Mouse (Mus musculus) lung, postnatal 0 days (tissue): ENCODE results near the gene Pick1. TPM values are rescaled to one million over a fixed set of nuclear protein-coding genes. Genes with fewer than 3 reads are reported as not detected.

Source experiments
- ATAC-seq: fragments of 200-750 bp; cut with Nextera tagmentation; 2 replicates; pipeline ENCODE4 v1.8.0; 2017; ENCODE audit warnings: moderate library complexity
- DNase-seq: peaks from one replicate; pipeline ENCODE4 v3.0.0-alpha.2; 2016; ENCODE audit warnings: low spot score
- H3K27ac ChIP-seq: fragments of 300-500 bp; sonication (generic); 2 replicates; pipeline ENCODE4 v1.5.1; 2014; ENCODE audit warnings: antibody characterized with exemption, mild to moderate bottlenecking, low read length, mixed read lengths
- H3K27me3 ChIP-seq: fragments of 300-500 bp; sonication (generic); replicated peaks from 2 replicates; pipeline ENCODE4 v1.6.1; 2014; ENCODE audit warnings: low read length, mixed read lengths; ENCODE audit not compliant: insufficient read depth
- H3K36me3 ChIP-seq: fragments of 300-500 bp; sonication (generic); 2 replicates; pipeline ENCODE4 v1.6.1; 2014; ENCODE audit warnings: low read length, mixed read lengths; ENCODE audit not compliant: insufficient read depth
- H3K4me1 ChIP-seq: fragments of 300-500 bp; sonication (generic); 2 replicates; pipeline ENCODE4 v1.6.1; 2014; ENCODE audit warnings: antibody characterized with exemption, low read depth, low read length, mixed read lengths; ENCODE audit not compliant: insufficient read depth
- H3K4me2 ChIP-seq: fragments of 300-500 bp; sonication (generic); replicated peaks from 2 replicates; pipeline ENCODE4 v1.6.1; 2014; ENCODE audit warnings: low read depth, mild to moderate bottlenecking, low read length, moderate library complexity, mixed read lengths
- H3K4me3 ChIP-seq: fragments of 300-500 bp; sonication (generic); 2 replicates; pipeline ENCODE4 v1.5.1; 2014; ENCODE audit warnings: low read depth, low read length
- H3K9ac ChIP-seq: fragments of 300-500 bp; sonication (generic); replicated peaks from 2 replicates; pipeline ENCODE4 v1.6.1; 2014; ENCODE audit warnings: low read depth, mild to moderate bottlenecking
- H3K9me3 ChIP-seq: fragments of 300-500 bp; sonication (generic); 2 replicates; pipeline ENCODE4 v1.6.1; 2016; ENCODE audit warnings: low read length, mixed read lengths
- CTCF ChIP-seq: IDR thresholded peaks from 2 replicates; pipeline ENCODE4 v1.5.1; 2016; ENCODE audit warnings: antibody characterized with exemption, mild to moderate bottlenecking
- EP300 ChIP-seq: IDR thresholded peaks from 2 replicates; pipeline ENCODE4 v1.6.1; 2016; ENCODE audit warnings: antibody characterized with exemption, mild to moderate bottlenecking, control low read depth
- WGBS: fragments of 180-500 bp; shearing (Covaris S2); extraction: QIAGEN DNeasy Blood & Tissue Kit; methylation state at CpG from one replicate; pipeline ENCODE4 v1.1.7; 2014; 5-methylcytosine and 5-hydroxymethylcytosine counted together
- polyA plus RNA-seq: library from polyadenylated mRNA; unstranded; fragments of >200 nt; fragmentation: Nextera tagmentation; extraction: Ambion mirVana; gene quantifications from 2 replicates; pipeline ENCODE4 v1.2.1, GENCODE M21; 2015

The Pick1 gene
- 22.0 and 22.2 TPM in 2 replicates for polyA plus RNA-seq

DNA sequence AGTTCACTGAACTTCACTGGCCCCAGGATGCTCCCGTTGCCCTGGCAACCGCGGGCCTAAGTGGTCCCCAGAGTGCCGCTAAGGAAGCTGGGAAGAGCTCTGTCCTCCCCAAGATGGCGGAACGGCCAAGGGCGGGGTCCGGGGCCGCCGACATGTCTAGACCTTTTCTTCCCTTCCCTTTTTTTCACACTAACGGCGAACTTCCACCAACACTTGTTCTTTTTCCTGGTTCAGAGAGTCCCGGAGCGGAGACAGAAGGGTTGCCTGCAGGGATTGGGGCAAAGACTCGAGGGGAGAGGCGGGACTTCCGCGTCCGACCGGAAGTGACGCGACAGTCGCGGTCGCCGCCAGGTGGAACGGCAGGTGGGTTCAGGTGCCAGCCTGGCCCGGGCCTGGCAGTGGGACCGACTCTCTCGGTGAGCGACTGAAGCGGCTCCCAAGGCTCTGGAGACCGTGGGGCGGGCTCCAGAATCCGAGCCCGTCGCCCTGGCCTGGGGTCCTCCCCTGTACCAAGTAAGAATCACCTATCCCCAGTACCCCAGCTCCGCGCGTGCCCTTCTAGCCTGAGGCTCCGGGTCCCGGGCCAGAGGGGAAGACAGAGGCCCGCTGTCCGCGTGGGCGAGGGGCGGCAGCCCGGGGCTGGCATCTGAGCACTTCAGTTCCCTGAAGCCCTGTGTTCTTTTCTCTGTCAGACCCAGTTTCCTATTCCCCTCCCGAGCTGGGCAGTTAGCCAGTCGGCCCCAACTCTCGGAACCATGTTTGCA lies at the start of gene Pick1, which contains the start of gene Gm49486:
Gene Pick1, plus strand, starts transcription at position 116 of the 764 bp plus-strand sequence.
Gene Gm49486, plus strand, starts transcription at position 334 of the 764 bp plus-strand sequence.
- DNase-seq, result peak; percentile 93
- TF ChIP-seq EP300, result peak; percentile 39; the same call in 1 of the 2 replicates
- TF ChIP-seq CTCF, result peak; percentile 22
- WGBS, result 3% methylated on average over 51 of the region's 51 CpGs

GRCm38 (mm10) chr15:79185213-79185612 lies 43.8 kb upstream of the Pick1 start:
- no peak overlapping the region for H3K27ac ChIP-seq
- ATAC-seq (peak; percentile 56), DNase-seq (peak; percentile 72)
- H3K4me1 ChIP-seq, result peaks cover 5% of the 10 kb centered on the region; the same call in 1 of the 2 replicates
- H3K4me3 ChIP-seq, result no peak overlapping the region
- no peaks in the 10 kb centered on the region for H3K27me3 ChIP-seq
- H3K4me2 ChIP-seq, result no peak overlapping the region
- H3K9me3 ChIP-seq, result no peaks in the 10 kb centered on the region
- no peak overlapping the region for H3K9ac ChIP-seq
- TF ChIP-seq CTCF (no peak), EP300 (peak; percentile 32; the same call in 1 of the 2 replicates)
- H3K36me3 ChIP-seq, result no peaks in the 10 kb centered on the region
- WGBS, result 31% methylated on average over 10 of the region's 10 CpGs

More for the DNA sequence above, at the start of gene Pick1, which contains the start of gene Gm49486:
- peak within 1 kb of the TSS; percentile 54 for H3K9ac ChIP-seq
- H3K27me3 ChIP-seq, result no peaks in the 10 kb centered on the region
- H3K36me3 ChIP-seq, result peaks cover 5% of the 10 kb centered on the region; the same call in 1 of the 2 replicates
- peak; percentile 93 for ATAC-seq
- peak within 1 kb of the TSS; percentile 93 for H3K27ac ChIP-seq
- H3K4me2 ChIP-seq, result peak within 1 kb of the TSS; percentile 99
- peak within 1 kb of the TSS; percentile 69 for H3K4me3 ChIP-seq
- peaks cover 6% of the 10 kb centered on the region; the same call in 1 of the 2 replicates for H3K4me1 ChIP-seq
- no peaks in the 10 kb centered on the region for H3K9me3 ChIP-seq

DNA sequence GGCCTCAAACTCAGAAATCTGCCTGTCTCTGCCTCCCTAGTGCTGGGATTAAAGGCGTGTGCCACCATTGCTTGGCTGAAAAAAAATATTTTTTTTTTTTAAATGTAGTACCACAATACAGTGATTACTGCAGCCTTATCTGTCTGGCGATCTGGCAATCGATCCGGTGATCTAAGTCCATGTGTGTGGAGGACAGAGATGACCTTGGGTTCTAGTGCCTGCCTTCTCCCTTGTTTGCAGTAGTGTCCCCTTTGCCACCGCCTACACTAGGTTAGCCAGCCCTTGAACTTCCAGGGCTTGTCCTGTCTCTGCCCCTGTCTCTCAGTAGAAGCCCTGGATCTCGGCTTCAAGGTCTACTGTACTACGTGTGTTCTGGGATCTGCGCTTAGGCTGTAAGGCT lies 41.2 kb upstream of the Pick1 start:
- DNase-seq (no peak), ATAC-seq (no peak)
- no peaks in the 10 kb centered on the region for H3K9me3 ChIP-seq
- H3K36me3 ChIP-seq, result no peaks in the 10 kb centered on the region
- no peaks in the 10 kb centered on the region for H3K27me3 ChIP-seq
- no peak overlapping the region for H3K4me2 ChIP-seq
- 87% methylated on average over 8 of the region's 8 CpGs for WGBS
- H3K4me1 ChIP-seq, result peaks cover 5% of the 10 kb centered on the region; the same call in 1 of the 2 replicates
- no peak overlapping the region for H3K9ac ChIP-seq
- no peak overlapping the region for H3K27ac ChIP-seq
- TF ChIP-seq CTCF (no peak), EP300 (no peak)
- no peak overlapping the region for H3K4me3 ChIP-seq

DNA sequence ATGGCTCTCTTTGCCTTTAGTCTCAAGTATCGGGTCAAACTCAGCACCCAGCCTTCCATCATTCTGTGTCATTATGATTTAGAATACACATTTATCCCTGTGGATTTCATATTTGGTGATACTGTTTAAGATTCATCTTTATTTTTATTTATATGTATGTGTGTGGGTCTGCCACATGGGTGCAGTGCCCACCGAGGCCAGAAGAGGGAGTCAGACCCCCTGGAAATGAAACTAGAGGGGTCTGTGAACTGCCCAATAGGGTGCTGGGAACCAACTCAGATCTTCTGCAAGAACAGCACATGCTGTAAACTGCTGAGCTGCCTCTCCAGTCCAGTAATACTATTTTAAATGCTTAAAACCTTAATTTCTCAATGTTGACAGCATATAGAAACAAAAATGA lies 37.5 kb upstream of the Pick1 start:
- WGBS, result 91% methylated on average over 2 of the region's 2 CpGs
- no peak overlapping the region for H3K4me2 ChIP-seq
- H3K4me1 ChIP-seq, result no peaks in the 10 kb centered on the region
- no peaks in the 10 kb centered on the region for H3K27me3 ChIP-seq
- H3K27ac ChIP-seq, result no peak overlapping the region
- no peak for TF ChIP-seq EP300
- no peak for TF ChIP-seq CTCF
- H3K9me3 ChIP-seq, result no peaks in the 10 kb centered on the region
- no peak for ATAC-seq
- no peak overlapping the region for H3K4me3 ChIP-seq
- no peak overlapping the region for H3K9ac ChIP-seq
- no peak for DNase-seq
- no peaks in the 10 kb centered on the region for H3K36me3 ChIP-seq

DNA sequence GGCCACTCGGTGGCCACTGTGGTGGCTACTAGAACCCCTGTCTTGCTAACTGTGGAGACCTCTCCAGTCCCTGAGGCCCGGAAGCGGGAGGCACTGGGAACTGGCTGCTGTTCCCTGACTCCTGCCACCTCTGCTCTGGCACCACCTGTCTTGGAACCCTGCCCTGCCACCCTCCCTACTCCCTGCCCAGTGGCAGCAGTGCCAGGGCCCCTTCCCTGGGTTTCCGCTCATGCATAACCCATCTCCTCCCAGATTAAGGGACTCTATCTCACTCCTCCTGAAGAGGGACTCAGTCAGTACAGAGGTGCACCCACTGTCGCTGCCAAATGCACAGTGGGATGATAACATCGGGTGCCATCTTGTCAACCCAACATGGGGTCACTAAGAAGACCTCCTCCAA lies 36.5 kb upstream of the Pick1 start:
- Histone ChIP-seq H3K27me3 (no peaks in the 10 kb centered on the region), H3K4me1 (no peaks in the 10 kb centered on the region), H3K36me3 (no peaks in the 10 kb centered on the region), H3K9ac (no peak overlapping the region), H3K9me3 (no peaks in the 10 kb centered on the region), H3K27ac (peak overlapping the region; percentile 66; the same call in 1 of the 2 replicates), H3K4me3 (no peak overlapping the region), H3K4me2 (no peak overlapping the region)
- no peak for ATAC-seq
- WGBS, result 82% methylated on average over 6 of the region's 6 CpGs
- TF ChIP-seq CTCF (no peak), EP300 (no peak)
- no peak for DNase-seq

DNA sequence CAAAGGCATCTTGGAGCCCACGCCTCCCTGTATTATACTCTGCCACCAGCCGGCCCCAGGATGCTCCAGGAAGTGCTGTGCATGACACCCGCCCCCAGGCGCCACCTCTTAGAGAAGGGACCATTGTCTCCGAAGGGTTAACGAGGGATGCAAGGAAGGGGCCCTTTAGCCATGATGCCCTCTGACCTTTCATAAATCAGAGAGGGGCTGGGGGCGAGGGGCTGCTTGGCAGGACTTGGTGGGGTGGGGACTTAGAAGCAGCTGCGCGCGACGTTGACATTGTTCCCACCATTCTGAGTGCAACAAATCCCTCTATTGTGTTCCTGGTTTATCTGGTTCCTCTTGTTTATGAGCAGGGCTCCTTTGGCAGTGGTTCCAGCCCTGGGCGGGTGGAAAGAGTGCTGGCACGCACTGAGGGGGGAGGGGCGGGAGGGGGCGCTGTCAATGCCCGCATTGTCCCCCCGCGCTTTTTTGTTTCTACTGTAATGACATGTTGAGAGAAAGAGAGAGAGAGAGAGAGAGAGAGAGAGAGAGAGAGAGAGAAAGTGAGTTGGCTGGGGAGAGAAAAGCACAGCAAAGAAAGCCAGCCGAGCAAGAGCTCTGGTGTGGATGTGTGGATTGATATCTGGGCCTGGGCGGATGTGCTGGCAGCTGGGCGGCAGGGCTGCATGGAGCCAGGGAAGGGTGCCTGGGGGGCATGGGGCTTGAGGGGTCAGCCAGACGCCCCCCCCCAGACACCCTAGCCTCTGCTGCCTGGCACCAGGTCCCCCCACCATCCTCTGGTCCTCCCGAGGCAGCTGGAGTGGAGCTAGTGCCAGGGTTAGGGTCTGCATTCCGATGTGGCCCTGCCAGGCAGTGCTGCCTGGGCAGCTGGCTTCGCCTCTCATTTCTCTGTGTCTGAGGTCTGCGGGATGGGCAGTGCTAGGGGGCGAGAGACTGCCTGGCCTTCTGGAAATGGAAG lies 35.8 kb upstream of the Pick1 start:
- no peak for TF ChIP-seq EP300
- TF ChIP-seq CTCF, result no peak
- peak overlapping the region; percentile 66 for H3K27ac ChIP-seq
- H3K36me3 ChIP-seq, result no peaks in the 10 kb centered on the region
- H3K4me2 ChIP-seq, result peak overlapping the region; percentile 28
- H3K4me1 ChIP-seq, result no peaks in the 10 kb centered on the region
- DNase-seq (peak; percentile 68), ATAC-seq (peak; percentile 88)
- 26% methylated on average over 26 of the region's 27 CpGs for WGBS
- H3K9me3 ChIP-seq, result no peaks in the 10 kb centered on the region
- no peak overlapping the region for H3K9ac ChIP-seq
- no peaks in the 10 kb centered on the region for H3K27me3 ChIP-seq
- no peak overlapping the region; the same call in 1 of the 2 replicates for H3K4me3 ChIP-seq
